Mouse (Mus musculus): ENCODE measurements around the gene Dkkl1. TPM values are rescaled to one million over a fixed set of nuclear protein-coding genes. Genes with fewer than 3 reads are reported as not detected.
"Not testable (repeated sequence)": the region's sequence is repeated elsewhere in the genome, so short reads cannot be mapped to it uniquely, and the experiment has no call there.

The Dkkl1 gene
- 0.08 TPM for polyA plus RNA-seq (2012; fragmentation: generic; extraction: Trizol)

- Histone ChIP-seq H3K36me3 (ENCODE audit: control insufficient read depth, insufficient read depth) (no peaks in the 10 kb centered on the region), H3K4me3 (no peak within 1 kb of the TSS), H3ac (ENCODE audit: control insufficient read depth, insufficient read length) (no peak within 1 kb of the TSS), H3K4me2 (ENCODE audit: low read depth) (no peak within 1 kb of the TSS), H3K27me3 (ENCODE audit: control insufficient read depth, insufficient read depth, insufficient read length) (peaks cover 7% of the 10 kb centered on the region), H3K79me2 (ENCODE audit: control insufficient read depth, insufficient read depth) (no peaks in the 10 kb centered on the region)
- TF ChIP-seq SRF (IDR thresholded peaks at IDR 0.05; ENCODE audit: control insufficient read depth, insufficient read length, low read depth) (no peak), CEBPB (IDR thresholded peaks at IDR 0.05; ENCODE audit: insufficient read depth, poor library complexity, severe bottlenecking) (no peak), REST (IDR thresholded peaks at IDR 0.05; ENCODE audit: insufficient read depth, insufficient read length) (no peak), USF1 (IDR thresholded peaks at IDR 0.05; ENCODE audit: low read depth) (no peak), TCF12 (IDR thresholded peaks at IDR 0.05; ENCODE audit: insufficient read depth, poor library complexity, severe bottlenecking) (no peak), MYOG (IDR thresholded peaks at IDR 0.05; ENCODE audit: control insufficient read depth in 1 of 3, insufficient read depth in 1 of 3, insufficient read length in 2 of 3, low read depth in 2 of 3) (no peak)
Measured at GRCm38 (mm10) chr7:45211851-45212251, at the start of gene Dkkl1. TSS of gene Dkkl1 (minus strand) at chr7:45212147.

- TF ChIP-seq TCF12 (IDR thresholded peaks at IDR 0.05; ENCODE audit: insufficient read depth, poor library complexity, severe bottlenecking) (no peak), SRF (IDR thresholded peaks at IDR 0.05; ENCODE audit: control insufficient read depth, insufficient read length, low read depth) (no peak), USF1 (IDR thresholded peaks at IDR 0.05; ENCODE audit: low read depth) (no peak), E2F4 (IDR thresholded peaks at IDR 0.05; ENCODE audit: insufficient read depth) (no peak), REST (IDR thresholded peaks at IDR 0.05; ENCODE audit: insufficient read depth, insufficient read length) (no peak), POLR2A (IDR thresholded peaks at IDR 0.05; ENCODE audit: insufficient read length, low read depth) (no peak), MYOD1 (IDR thresholded peaks at IDR 0.05; ENCODE audit: control insufficient read depth in 1 of 3, insufficient read length in 2 of 3, low read depth in 2 of 3) (no peak), TCF3 (IDR thresholded peaks at IDR 0.05; ENCODE audit: insufficient read length, low read depth) (no peak), CEBPB (IDR thresholded peaks at IDR 0.05; ENCODE audit: insufficient read depth, poor library complexity, severe bottlenecking) (no peak), MAX (IDR thresholded peaks at IDR 0.05; ENCODE audit: low read depth) (no peak), MYOG (IDR thresholded peaks at IDR 0.05; ENCODE audit: control insufficient read depth in 1 of 3, insufficient read depth in 1 of 3, insufficient read length in 2 of 3, low read depth in 2 of 3) (no peak), POLR2AphosphoS2 (IDR thresholded peaks at IDR 0.05; ENCODE audit: insufficient read length, low read depth) (no peak)
- Histone ChIP-seq H3K79me2 (ENCODE audit: control insufficient read depth, insufficient read depth) (no peaks in the 10 kb centered on the region), H3ac (ENCODE audit: control insufficient read depth, insufficient read length) (no peak overlapping the region), H3K4me3 (no peak overlapping the region), H3K4me2 (ENCODE audit: low read depth) (no peak overlapping the region), H3K36me3 (ENCODE audit: control insufficient read depth, insufficient read depth) (no peaks in the 10 kb centered on the region), H3K27me3 (ENCODE audit: control insufficient read depth, insufficient read depth, insufficient read length) (peaks cover 73% of the 10 kb centered on the region)
Measured at GRCm38 (mm10) chr7:45259281-45259680, 47.3 kb upstream of the Dkkl1 start.

- Histone ChIP-seq H3K36me3 (ENCODE audit: control insufficient read depth, insufficient read depth) (no peaks in the 10 kb centered on the region), H3K79me2 (ENCODE audit: control insufficient read depth, insufficient read depth) (no peaks in the 10 kb centered on the region), H3K4me2 (ENCODE audit: low read depth) (no peak overlapping the region), H3ac (ENCODE audit: control insufficient read depth, insufficient read length) (no peak overlapping the region), H3K27me3 (ENCODE audit: control insufficient read depth, insufficient read depth, insufficient read length) (peaks cover 59% of the 10 kb centered on the region), H3K4me3 (no peak overlapping the region)
- TF ChIP-seq POLR2AphosphoS2 (IDR thresholded peaks at IDR 0.05; ENCODE audit: insufficient read length, low read depth) (no peak), MYOG (IDR thresholded peaks at IDR 0.05; ENCODE audit: control insufficient read depth in 1 of 3, insufficient read depth in 1 of 3, insufficient read length in 2 of 3, low read depth in 2 of 3) (no peak), POLR2A (IDR thresholded peaks at IDR 0.05; ENCODE audit: insufficient read length, low read depth) (no peak), CEBPB (IDR thresholded peaks at IDR 0.05; ENCODE audit: insufficient read depth, poor library complexity, severe bottlenecking) (no peak), REST (IDR thresholded peaks at IDR 0.05; ENCODE audit: insufficient read depth, insufficient read length) (no peak), MAX (IDR thresholded peaks at IDR 0.05; ENCODE audit: low read depth) (no peak)
Measured at GRCm38 (mm10) chr7:45257063-45257840, 45.3 kb upstream of the Dkkl1 start.

- not testable (repeated sequence) for H3K4me2 ChIP-seq (ENCODE audit: low read depth); H3K36me3 ChIP-seq (ENCODE audit: control insufficient read depth, insufficient read depth); H3ac ChIP-seq (ENCODE audit: control insufficient read depth, insufficient read length); H3K79me2 ChIP-seq (ENCODE audit: control insufficient read depth, insufficient read depth); H3K4me3 ChIP-seq
- peaks cover 45% of the 10 kb centered on the region for H3K27me3 ChIP-seq (ENCODE audit: control insufficient read depth, insufficient read depth, insufficient read length)
Measured at GRCm38 (mm10) chr7:45255822-45256221, 43.9 kb upstream of the Dkkl1 start.

- Histone ChIP-seq H3K4me2 (ENCODE audit: low read depth) (no peak overlapping the region), H3K27me3 (ENCODE audit: control insufficient read depth, insufficient read depth, insufficient read length) (peaks cover 29% of the 10 kb centered on the region), H3K4me3 (no peak overlapping the region), H3K79me2 (ENCODE audit: control insufficient read depth, insufficient read depth) (no peaks in the 10 kb centered on the region), H3K36me3 (ENCODE audit: control insufficient read depth, insufficient read depth) (no peaks in the 10 kb centered on the region), H3ac (ENCODE audit: control insufficient read depth, insufficient read length) (no peak overlapping the region)
- TF ChIP-seq TCF3 (IDR thresholded peaks at IDR 0.05; ENCODE audit: insufficient read length, low read depth) (no peak), MYOG (IDR thresholded peaks at IDR 0.05; ENCODE audit: control insufficient read depth in 1 of 3, insufficient read depth in 1 of 3, insufficient read length in 2 of 3, low read depth in 2 of 3) (no peak), MYOD1 (IDR thresholded peaks at IDR 0.05; ENCODE audit: control insufficient read depth in 1 of 3, insufficient read length in 2 of 3, low read depth in 2 of 3) (no peak), USF1 (IDR thresholded peaks at IDR 0.05; ENCODE audit: low read depth) (no peak), REST (IDR thresholded peaks at IDR 0.05; ENCODE audit: insufficient read depth, insufficient read length) (no peak), E2F4 (IDR thresholded peaks at IDR 0.05; ENCODE audit: insufficient read depth) (no peak), SRF (IDR thresholded peaks at IDR 0.05; ENCODE audit: control insufficient read depth, insufficient read length, low read depth) (no peak)
Measured at GRCm38 (mm10) chr7:45253806-45254205, 41.9 kb upstream of the Dkkl1 start.
